Mouse (Mus musculus) skeletal muscle tissue, adult 2 months (tissue): Measurements from ENCODE around the gene Serinc5.
A peak's percentile ranks its signal among the peaks of the same experiment; 100 is the strongest.
"Not testable (repeated sequence)": the region's sequence is repeated elsewhere in the genome, so short reads cannot be mapped to it uniquely, and the experiment has no call there.

Experiments
- DNase-seq: peaks from one replicate; pipeline ENCODE4 v3.0.0-alpha.2; 2012; ENCODE audit warnings: low read depth, low spot score

The Serinc5 gene

GRCm38 (mm10) chr13:92610311-92611221 is at the start of gene Serinc5:
Gene Serinc5 (plus strand): TSS chr13:92611091.
- DNase-seq: peak; percentile 91

- DNase-seq: no peak
Measured at GRCm38 (mm10) chr13:92576072-92576471, 34.8 kb upstream of the Serinc5 start, which contains the start of gene Spz1. Gene Spz1 (minus strand): TSS chr13:92576172.

GRCm38 (mm10) chr13:92576688-92577087 is 34.2 kb upstream of the Serinc5 start:
- DNase-seq: no peak

GRCm38 (mm10) chr13:92578210-92578609 is 32.7 kb upstream of the Serinc5 start:
- no peak for DNase-seq

GRCm38 (mm10) chr13:92580220-92581043 is 30.5 kb upstream of the Serinc5 start:
- DNase-seq: peak; percentile 44

- no peak for DNase-seq
Measured at GRCm38 (mm10) chr13:92584094-92584717, 26.7 kb upstream of the Serinc5 start.

GRCm38 (mm10) chr13:92588704-92589103 is 22.2 kb upstream of the Serinc5 start:
- DNase-seq: no peak

GRCm38 (mm10) chr13:92589255-92589654 is 21.6 kb upstream of the Serinc5 start:
- no peak for DNase-seq

GRCm38 (mm10) chr13:92591225-92591624 is 19.7 kb upstream of the Serinc5 start:
- no peak for DNase-seq

GRCm38 (mm10) chr13:92592268-92592785 is 18.6 kb upstream of the Serinc5 start:
- DNase-seq: no peak

GRCm38 (mm10) chr13:92592786-92593635 is 17.9 kb upstream of the Serinc5 start:
- DNase-seq: no peak

- DNase-seq: no peak
Measured at GRCm38 (mm10) chr13:92593731-92594396, 17.0 kb upstream of the Serinc5 start.

GRCm38 (mm10) chr13:92594481-92594880 is 16.4 kb upstream of the Serinc5 start:
- DNase-seq: no peak

GRCm38 (mm10) chr13:92594907-92595306 is 16.0 kb upstream of the Serinc5 start:
- DNase-seq: no peak

- no peak for DNase-seq
Measured at GRCm38 (mm10) chr13:92595424-92595823, 15.5 kb upstream of the Serinc5 start.

GRCm38 (mm10) chr13:92605306-92605705 is 5.6 kb upstream of the Serinc5 start:
- DNase-seq: not testable (repeated sequence)

GRCm38 (mm10) chr13:92609486-92610310 is 1.2 kb upstream of the Serinc5 start:
- peak; percentile 18 for DNase-seq

- DNase-seq: no peak
Measured at GRCm38 (mm10) chr13:92611254-92611784, 428 bp downstream of the Serinc5 start.

- DNase-seq: no peak
Measured at GRCm38 (mm10) chr13:92611917-92612316, 1.0 kb downstream of the Serinc5 start.
